Mouse (Mus musculus) left cerebral cortex, postnatal 25 days (tissue): ENCODE data around the gene Psap. TPM values are rescaled to one million over a fixed set of nuclear protein-coding genes. Genes with fewer than 3 reads are reported as not detected.
"Not testable (repeated sequence)": the region's sequence is repeated elsewhere in the genome, so short reads cannot be mapped to it uniquely, and the experiment has no call there.

Source experiments
- DNase-seq, 2 experiments: peaks; one replicate each; pipeline ENCODE4 v3.0.0; 2022; ENCODE audit warnings: low spot score in 2 of 2, mixed read lengths in 1 of 2
- intact Hi-C: fragments of 180-260 bp; cut with DNase I; formaldehyde crosslinking; loops from one replicate; pipeline ENCODE4 v1.15.1; 2025
- total RNA-seq, 2 experiments: library from RNA; stranded (reverse); gene quantifications; 2 replicates each; pipeline ENCODE4 v1.2.3; 2021

Psap gene
- total RNA-seq, result 1,000 to 10,000 TPM; 1,491 to 1,558 TPM

DNA sequence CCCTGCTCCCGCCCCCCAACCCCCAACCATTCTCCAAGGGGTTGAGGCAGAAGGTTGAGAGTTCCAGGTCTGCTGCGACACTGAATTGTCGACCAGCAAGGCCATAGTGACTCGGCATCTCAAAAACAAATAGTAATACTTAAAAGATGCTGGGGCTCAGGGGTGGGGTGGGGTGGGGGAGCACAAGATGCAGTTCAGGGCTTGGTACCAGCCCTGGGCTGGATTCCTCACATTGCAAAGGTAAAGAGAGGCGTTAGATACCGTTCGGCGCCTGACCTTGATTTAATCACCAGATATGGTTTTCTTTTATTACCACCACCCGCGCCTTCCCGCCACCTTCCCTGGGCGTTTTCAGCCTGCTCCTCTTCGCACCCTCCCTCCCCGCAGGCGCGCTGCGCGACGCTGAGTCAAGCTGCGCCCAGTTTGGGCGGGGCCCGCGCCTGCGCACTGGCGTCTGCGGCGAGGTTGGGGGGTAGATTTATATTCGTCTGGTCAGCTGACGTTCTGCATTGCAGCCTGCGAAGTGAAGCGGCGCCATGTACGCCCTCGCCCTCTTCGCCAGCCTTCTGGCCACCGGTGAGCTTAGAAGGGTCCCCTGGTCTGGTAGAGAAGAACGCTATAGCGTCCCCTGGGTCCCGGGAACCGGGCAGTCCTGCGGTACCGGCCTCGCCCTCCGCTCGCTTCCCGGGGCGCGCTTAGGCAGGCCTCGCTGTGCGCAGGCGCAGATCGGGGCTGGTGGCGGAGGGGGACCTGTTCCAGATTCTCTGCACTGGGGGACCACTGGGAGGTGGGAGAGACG lies at the start of gene Psap:
Gene Psap, plus strand, starts transcription at position 421 of the 799 bp plus-strand sequence.
- DNase-seq, result peak; percentile 95 to 96
- intact Hi-C loops, result no loop called here

DNA sequence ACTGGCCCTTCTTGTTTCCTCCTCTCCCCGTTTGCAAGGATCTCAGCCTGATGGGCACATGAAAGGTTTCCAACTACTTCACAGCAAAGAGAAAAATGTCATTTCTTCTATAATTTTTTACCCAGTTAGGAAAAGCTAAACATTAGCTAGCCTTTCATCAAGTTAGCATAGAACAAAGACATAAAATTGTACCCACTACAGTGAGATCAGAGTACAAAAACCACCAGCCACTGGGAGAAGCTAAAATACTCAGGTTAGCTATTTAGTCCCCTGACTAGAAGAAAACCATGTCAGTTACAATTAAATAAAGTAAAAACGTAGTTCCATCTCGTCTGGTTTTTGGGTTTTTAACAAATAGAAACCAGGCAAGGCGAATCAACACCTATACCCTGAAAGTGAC lies 49.8 kb upstream of the Psap start:
- intact Hi-C loops, result no loop called here
- DNase-seq, result no peak

- DNase-seq, result no peak
- intact Hi-C loops, result no loop called here
These were observed 48.3 kb upstream of the Psap start for GRCm38 (mm10) chr10:60229113-60229512.

DNA sequence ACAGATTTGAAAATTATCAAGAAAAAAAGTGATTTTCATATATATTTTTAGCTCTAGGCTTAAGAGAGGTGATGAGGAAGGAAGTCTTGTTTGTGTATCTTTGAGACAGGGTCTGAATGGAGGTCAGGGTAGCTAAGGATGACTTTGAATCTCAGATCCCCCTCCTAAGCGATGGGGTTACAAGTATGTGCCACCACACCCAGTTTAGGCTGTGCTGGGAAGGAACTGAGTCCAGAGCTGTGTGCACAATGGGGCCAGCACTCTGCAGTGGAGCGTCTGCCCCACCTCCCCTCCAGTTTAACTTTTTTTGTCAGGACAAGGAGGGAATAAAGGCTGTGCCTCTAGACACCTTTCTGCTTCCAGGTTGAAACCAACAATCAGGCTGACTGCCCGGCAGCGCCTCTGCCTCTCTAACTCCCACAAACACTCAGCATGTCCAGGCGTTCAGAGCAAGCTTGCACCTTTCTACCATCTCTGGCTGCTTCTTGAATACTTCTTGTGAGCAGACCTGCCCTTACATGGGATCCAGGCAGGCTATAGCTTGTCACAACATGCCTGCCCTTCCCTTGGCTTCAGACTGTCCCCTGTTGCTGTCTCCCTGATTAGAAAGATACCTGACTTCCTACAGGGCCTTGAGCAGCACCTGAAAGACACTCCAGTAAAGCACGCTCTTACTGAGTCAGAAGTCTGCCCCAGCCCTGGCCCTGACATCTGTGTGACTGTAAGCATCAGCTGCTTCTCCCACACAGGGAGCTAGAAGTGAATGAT lies 46.9 kb upstream of the Psap start:
- DNase-seq, result no peak
- intact Hi-C loops, result no loop called here

GRCm38 (mm10) chr10:60234006-60234405 lies 43.4 kb upstream of the Psap start:
- intact Hi-C loops, result no loop called here
- DNase-seq, result no peak

DNA sequence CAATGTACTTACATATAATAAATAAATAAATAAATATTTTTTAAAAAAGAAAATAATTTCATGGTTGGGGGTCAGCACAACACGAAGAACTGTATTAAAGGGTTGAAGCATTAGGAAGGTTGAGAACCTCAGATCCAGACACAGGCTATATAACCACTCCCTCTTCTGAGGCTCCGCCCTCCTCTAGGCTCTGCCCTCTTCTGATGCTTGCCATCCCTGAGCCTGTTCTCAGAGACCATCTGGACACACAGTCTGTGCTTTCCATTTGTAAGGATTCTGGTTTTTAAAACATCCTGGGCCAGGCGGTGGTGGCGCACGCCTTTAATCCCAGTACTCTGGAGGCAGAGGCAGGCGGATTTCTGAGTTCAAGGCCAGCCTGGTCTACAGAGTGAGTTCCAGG lies 41.6 kb upstream of the Psap start:
- intact Hi-C loops, result loop anchor here (2.0 kb wide), 1 partner anchor 45 kb away; no protein-coding TSS in a partner anchor
- DNase-seq, result not testable (repeated sequence)

DNA sequence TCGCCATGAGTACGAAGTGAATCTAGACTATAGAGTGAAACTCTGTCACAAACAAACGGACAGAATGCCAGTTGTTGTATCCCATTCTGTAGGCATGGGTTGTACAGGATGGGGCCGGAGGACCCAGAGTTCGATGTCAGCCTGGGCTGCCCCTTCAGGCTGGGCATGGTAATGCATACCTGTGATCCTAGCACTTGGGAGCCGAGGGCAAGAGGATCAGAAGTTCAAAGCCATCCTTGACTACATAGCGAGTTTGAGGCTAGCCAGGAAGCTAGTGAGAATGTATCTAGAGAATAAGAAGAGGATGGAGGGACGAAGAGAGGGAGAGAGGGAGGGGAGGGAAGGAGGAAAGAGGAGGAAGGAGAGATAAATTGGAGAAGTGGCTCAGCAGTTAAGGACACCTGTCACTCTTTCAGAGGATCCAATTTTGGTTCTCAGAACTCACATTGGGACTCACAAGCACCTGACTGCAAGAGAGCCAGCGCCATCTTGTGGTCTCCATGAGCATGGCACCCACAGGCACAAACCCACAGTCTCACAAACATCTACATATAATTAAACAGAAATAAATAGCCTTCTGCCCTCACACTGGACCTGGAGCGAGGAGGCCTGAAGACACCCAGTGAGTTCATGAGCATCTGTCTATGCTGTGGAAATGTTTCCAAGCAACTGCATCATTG lies 39.8 kb upstream of the Psap start:
- DNase-seq, result peak; percentile 52

GRCm38 (mm10) chr10:60240416-60240815 lies 37.0 kb upstream of the Psap start:
- intact Hi-C loops, result loop anchor here (10.0 kb wide), 1 partner anchor 236 kb away; the partner anchor contains the start of genes Anapc16 and Ascc1
- no peak for DNase-seq

More for the DNA sequence above, 39.8 kb upstream of the Psap start:
- intact Hi-C loops, result loop anchor here (1.0 to 2.0 kb wide), 2 partner anchors 47 to 89 kb away; no protein-coding TSS in a partner anchor

DNA sequence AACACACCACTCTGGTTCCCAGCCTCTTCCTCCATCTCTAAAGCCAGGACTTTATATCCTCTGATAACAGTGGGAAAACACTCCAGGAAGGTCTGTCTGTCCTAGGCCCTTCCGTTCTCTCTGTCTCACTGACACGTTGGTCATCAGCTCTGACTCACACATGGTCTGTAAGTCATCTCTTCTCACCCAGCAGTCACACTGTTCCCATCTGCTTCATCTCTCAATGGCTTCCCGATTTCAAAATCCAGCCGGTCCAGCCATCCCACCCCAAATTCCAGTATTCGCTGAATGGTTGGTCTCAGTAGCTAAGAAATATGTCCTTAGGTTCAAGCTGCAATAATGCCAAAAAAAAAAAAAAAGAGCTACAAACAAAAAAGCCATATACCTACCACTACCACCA lies 33.5 kb upstream of the Psap start:
- intact Hi-C loops, result loop anchor here (10.0 kb wide), 1 partner anchor 239 kb away; the partner anchor contains the start of genes Anapc16 and Ascc1
- no peak for DNase-seq

DNA sequence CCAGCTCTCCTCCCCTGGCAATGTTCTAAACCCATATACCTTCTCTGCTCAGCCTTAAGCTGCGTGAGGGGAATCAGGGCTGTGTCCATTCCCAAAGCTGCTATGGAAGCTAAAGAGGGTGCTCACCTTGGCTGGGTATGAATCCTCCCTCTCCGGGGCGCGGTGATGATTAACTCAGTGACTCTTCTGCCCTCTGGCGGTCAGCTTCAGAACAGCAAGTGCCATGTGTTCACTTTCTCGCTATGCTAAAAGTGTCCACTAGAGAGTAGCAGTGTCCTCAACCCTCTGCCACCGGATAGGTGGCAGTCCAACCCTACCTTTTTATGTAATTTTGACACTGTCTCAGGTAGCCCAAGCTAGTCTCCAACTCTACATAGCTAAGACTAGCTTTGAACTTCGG lies 32.4 kb upstream of the Psap start:
- peak; percentile 94 for DNase-seq
- intact Hi-C loops, result loop anchor here (1.0 to 10.0 kb wide), 2 partner anchors 97 to 240 kb away; partner anchors contain the start of genes Anapc16 and Ascc1

GRCm38 (mm10) chr10:60245635-60246034 lies 31.8 kb upstream of the Psap start:
- no peak for DNase-seq

DNA sequence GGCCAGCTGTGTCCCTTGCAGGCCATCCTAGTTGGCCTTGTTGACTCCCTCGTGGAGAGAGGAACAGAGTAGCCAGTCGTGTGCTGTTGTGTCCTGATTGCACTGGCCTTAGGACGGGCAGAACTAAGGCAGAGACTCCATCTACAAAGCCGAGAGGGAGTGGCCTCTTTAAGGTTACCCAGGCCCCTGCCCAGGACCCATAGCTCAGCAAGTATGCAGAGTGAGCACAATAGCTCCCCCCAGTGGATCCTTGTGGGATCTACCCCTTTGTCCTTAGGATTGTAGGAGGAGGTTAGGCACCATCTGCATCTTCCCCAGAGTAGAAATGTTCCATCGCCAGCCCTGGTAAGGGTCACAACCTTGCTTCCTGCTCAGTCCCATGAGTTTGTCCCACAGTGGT lies 30.9 kb upstream of the Psap start:
- peak; percentile 30 to 54 for DNase-seq
- intact Hi-C loops, result loop anchor here (10.0 kb wide), 1 partner anchor 242 kb away; the partner anchor contains the start of genes Anapc16 and Ascc1

More at GRCm38 (mm10) chr10:60245635-60246034, 31.8 kb upstream of the Psap start:
- intact Hi-C loops, result loop anchor here (1.0 to 10.0 kb wide), 2 partner anchors 97 to 241 kb away; partner anchors contain the start of genes Anapc16 and Ascc1

DNA sequence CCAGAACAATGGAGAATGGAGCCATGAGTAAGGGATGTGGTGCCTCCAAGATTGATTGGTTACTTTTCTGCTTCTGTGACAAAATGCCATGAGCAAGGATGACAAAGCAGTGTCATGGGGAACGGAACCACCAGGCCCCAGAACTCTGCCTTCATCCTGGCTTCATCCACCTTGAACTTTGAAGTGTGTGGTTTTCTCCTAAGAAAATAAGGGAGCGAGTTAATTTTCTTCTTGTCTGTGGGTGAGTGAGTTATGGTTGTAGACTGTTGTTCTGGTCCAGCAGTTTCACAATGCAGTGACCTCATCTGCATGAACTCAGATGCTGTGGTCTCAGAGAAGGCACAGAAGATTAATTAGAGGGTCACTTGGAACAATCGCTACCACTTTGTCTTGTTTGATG lies 29.1 kb upstream of the Psap start:
- DNase-seq, result not testable (repeated sequence)
- intact Hi-C loops, result loop anchor here (10.0 kb wide), 1 partner anchor 244 kb away; the partner anchor contains the start of genes Anapc16 and Ascc1

DNA sequence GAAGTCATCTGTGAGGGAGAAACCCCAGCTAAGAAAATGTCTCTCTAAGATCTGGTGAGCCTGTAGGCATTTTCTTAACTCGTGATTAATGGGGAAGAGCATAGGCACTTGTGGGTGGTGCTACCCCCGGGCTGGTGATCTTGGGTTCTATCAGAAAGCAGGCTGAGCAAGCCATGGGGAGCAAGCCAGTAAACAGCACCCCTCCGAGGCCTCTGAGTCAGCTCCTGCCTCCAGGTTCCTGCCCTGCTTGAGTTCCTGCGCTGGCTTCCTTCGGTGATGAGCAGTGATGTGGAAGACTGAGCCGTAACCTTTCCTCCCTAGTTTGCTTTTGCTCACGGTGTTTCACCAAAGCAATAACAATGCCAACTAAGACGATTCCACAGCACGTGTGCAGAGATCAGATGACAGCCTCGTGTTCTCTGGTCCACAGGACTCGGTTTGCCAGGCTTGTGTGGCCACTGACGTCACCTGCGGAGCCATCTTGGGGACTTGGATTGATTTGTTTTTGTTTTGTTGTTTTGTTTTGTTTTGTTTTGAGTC lies 26.9 kb upstream of the Psap start:
- intact Hi-C loops, result no loop called here
- no peak for DNase-seq

DNA sequence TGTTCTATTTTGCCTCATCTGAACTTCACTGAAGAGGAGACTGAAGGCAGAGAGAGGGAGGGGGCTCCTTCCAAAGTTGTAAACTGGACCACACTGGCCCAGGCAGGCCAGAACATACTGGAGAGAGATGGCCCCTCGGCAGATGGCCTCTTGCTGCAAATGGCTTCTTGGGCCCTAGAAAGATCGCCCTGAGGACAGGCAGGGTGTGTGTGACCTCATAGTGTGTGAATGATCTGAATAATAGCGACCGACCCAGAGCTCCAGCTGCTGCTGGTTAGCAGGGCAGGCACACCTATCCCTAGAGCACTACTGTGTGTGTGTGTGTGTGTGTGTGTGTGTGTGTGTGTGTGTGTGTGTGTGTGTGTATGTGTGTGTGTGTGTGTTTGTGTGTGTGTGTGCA lies 25.2 kb upstream of the Psap start:
- intact Hi-C loops, result no loop called here
- no peak for DNase-seq

- intact Hi-C loops, result no loop called here
- no peak for DNase-seq
These were observed 24.8 kb upstream of the Psap start for GRCm38 (mm10) chr10:60252606-60253005.

DNA sequence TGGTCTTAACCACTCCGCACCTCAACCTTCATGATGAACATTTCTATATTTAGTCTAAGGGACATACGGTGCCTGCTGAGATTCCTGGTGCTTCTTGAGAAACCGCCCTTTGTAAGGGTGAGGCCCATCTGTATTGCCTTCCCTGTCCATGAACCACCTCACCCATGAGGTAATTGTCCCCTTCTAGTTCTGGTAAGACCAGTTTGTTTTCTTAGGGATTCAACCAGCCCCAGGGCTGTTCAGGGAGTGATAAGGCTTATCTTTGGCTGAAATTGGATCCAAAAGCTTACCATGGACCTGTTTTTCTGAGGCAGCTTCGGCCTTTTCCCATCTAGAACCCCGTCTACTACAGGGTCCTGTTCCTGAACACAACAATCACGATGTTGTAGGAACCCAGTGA lies 21.3 kb upstream of the Psap start:
- DNase-seq, result no peak
- intact Hi-C loops, result no loop called here

- DNase-seq, result no peak
- intact Hi-C loops, result no loop called here
These were observed 20.1 kb upstream of the Psap start for GRCm38 (mm10) chr10:60257261-60257825.
